Mouse (Mus musculus): ENCODE data around the gene Slc6a21. TPM values are rescaled to one million over a fixed set of nuclear protein-coding genes. Genes with fewer than 3 reads are reported as not detected.
"Not testable (repeated sequence)": the region's sequence is repeated elsewhere in the genome, so short reads cannot be mapped to it uniquely, and the experiment has no call there.

The Slc6a21 gene
- polyA plus RNA-seq, 1 experiment from 2014 or later, result not detected

DNA sequence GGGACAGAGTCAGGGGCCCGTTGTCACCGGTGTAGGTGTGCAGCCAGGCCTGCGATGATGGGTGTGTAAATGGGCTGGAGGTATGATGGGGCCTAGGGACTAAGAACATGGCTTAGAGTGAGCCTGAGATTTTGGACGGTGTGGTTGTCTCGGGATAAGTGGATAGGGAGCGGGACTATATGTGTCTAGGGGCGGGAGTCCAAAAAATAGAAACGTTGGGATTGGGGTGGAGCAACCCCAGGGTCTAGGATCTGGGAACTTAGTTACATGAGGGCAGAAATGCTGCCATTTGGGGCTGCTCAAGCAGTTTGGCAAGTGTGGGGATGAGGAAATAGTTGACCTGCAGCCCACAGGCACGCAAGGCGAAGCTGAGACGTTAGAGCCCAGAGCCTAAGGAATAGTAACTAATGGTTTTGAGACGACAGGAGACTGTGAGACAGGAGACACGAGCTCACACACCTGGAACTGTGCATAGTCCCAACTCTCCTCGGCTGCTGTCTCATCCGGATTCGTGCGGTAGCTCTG lies 41.6 kb upstream of the Slc6a21 start:
- H3K4me3 ChIP-seq (replicated peaks), result no peak overlapping the region
- peaks cover 3% of the 10 kb centered on the region for H3K27me3 ChIP-seq
- H3K9me3 ChIP-seq (replicated peaks), result no peaks in the 10 kb centered on the region
- WGBS (ENCODE audit: insufficient replicate concordance), result 61% methylated on average over 17 of the region's 17 CpGs
- no peak for ATAC-seq (ENCODE audit: insufficient read depth)
- H3K4me2 ChIP-seq, result peak overlapping the region; percentile 39; the same call in 1 of the 2 replicates
- no peak overlapping the region for H3K9ac ChIP-seq
- 0 out of 2 replicates have a peak, but pooled peaks cover 3% of the 10 kb centered on the region for H3K36me3 ChIP-seq (replicated peaks)
- H3K4me1 ChIP-seq (replicated peaks), result peaks cover 46% of the 10 kb centered on the region
- H3K27ac ChIP-seq (replicated peaks), result no peak overlapping the region

GRCm38 (mm10) chr7:45237747-45238699 lies 39.3 kb upstream of the Slc6a21 start:
- peaks cover 9% of the 10 kb centered on the region for H3K27me3 ChIP-seq
- peak overlapping the region; percentile 37; the same call in 1 of the 2 replicates for H3K9ac ChIP-seq
- peak overlapping the region; percentile 80 for H3K4me2 ChIP-seq
- ATAC-seq (ENCODE audit: insufficient read depth), result 0 out of 2 replicates have a peak, but pooled peaks have one; percentile 11
- no peaks in the 10 kb centered on the region for H3K9me3 ChIP-seq (replicated peaks)
- H3K4me1 ChIP-seq (replicated peaks), result peaks cover 43% of the 10 kb centered on the region
- peak overlapping the region; percentile 52 for H3K4me3 ChIP-seq (replicated peaks)
- peak overlapping the region; percentile 73 for H3K27ac ChIP-seq (replicated peaks)
- WGBS (ENCODE audit: insufficient replicate concordance), result 35% methylated on average over 17 of the region's 17 CpGs
- 0 out of 2 replicates have a peak, but pooled peaks cover 1% of the 10 kb centered on the region for H3K36me3 ChIP-seq (replicated peaks)

DNA sequence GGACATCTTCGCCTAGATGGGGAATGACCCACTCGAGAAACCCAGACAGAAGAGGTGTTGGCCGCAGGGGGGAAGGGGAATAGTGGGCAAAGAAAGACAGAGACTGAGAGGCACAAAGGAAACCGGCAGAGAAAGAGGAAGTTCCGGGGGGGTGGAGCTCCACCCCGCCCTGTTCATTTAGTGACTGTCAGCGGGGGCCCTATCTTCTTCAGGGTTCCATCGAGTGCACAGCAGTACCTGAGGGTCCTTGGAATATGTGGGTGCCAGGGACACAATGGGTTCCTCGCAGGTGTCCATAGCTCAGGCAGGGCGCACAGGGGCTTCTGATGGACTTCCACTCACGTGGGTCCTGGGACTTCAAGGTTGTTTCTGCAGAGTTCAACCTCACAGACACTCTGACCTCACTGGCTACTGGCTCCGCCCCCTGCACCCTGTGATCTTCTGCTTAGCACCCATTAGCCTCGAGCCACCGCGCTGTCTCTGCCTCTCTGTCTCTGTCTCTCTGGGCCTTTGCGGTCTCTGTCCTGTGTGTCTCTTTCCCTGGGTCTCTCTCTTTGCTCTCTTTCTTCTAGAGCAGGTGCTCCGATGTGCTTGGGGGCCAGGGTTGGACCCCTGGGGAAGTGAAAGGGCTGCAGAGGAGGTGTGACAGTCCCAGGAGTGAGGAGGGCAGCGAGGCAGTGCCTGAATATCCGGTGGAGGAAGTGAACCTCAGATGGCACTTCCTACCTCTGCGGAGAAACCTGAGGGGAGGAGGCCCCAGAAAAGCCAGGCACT lies 38.4 kb upstream of the Slc6a21 start, which contains the start of gene Cd37:
Gene Cd37 (minus strand): TSS at position 393 of the 774 bp plus-strand sequence.
- WGBS (ENCODE audit: insufficient replicate concordance), result 6% methylated on average over 20 of the region's 20 CpGs
- peak; percentile 75 for ATAC-seq (ENCODE audit: insufficient read depth)
- H3K27ac ChIP-seq (replicated peaks), result peak within 1 kb of the TSS; percentile 73

DNA sequence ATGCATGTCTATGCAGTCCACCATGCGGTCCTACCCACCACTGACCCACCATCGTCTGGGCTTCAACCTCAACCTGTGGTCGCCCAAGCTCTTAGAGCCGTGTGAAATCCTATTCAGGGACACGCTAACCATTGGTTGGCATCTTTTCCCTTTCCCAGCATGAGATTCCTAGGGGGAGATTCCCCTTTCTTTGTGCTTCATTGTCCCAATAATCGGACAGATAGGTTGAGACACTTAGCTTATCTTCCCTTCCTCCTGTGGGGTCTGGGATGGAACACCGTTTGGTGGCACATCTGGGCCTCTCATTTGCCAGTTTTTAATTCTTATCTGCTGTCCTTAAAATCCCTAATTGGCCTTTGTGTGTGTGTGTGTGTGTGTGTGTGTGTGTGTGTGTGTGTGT lies 37.2 kb upstream of the Slc6a21 start:
- no peaks in the 10 kb centered on the region for H3K9me3 ChIP-seq (replicated peaks)
- H3K27ac ChIP-seq (replicated peaks), result no peak overlapping the region; the same call in 1 of the 2 replicates
- peaks cover 9% of the 10 kb centered on the region for H3K27me3 ChIP-seq
- no peak overlapping the region for H3K9ac ChIP-seq
- no peak overlapping the region for H3K4me3 ChIP-seq (replicated peaks)
- H3K4me1 ChIP-seq (replicated peaks), result peaks cover 23% of the 10 kb centered on the region
- H3K4me2 ChIP-seq, result no peak overlapping the region
- no peaks in the 10 kb centered on the region for H3K36me3 ChIP-seq (replicated peaks)
- WGBS (ENCODE audit: insufficient replicate concordance), result 70% methylated on average over 7 of the region's 7 CpGs
- ATAC-seq (ENCODE audit: insufficient read depth), result no peak

More for the DNA sequence above, 38.4 kb upstream of the Slc6a21 start, which contains the start of gene Cd37:
- no peaks in the 10 kb centered on the region for H3K9me3 ChIP-seq (replicated peaks)
- peaks cover 35% of the 10 kb centered on the region for H3K4me1 ChIP-seq (replicated peaks)
- peak within 1 kb of the TSS; percentile 80 for H3K4me2 ChIP-seq
- H3K9ac ChIP-seq, result peak within 1 kb of the TSS; percentile 42; the same call in 1 of the 2 replicates
- no peaks in the 10 kb centered on the region for H3K36me3 ChIP-seq (replicated peaks)
- H3K4me3 ChIP-seq (replicated peaks), result peak within 1 kb of the TSS; percentile 52
- peaks cover 9% of the 10 kb centered on the region for H3K27me3 ChIP-seq

DNA sequence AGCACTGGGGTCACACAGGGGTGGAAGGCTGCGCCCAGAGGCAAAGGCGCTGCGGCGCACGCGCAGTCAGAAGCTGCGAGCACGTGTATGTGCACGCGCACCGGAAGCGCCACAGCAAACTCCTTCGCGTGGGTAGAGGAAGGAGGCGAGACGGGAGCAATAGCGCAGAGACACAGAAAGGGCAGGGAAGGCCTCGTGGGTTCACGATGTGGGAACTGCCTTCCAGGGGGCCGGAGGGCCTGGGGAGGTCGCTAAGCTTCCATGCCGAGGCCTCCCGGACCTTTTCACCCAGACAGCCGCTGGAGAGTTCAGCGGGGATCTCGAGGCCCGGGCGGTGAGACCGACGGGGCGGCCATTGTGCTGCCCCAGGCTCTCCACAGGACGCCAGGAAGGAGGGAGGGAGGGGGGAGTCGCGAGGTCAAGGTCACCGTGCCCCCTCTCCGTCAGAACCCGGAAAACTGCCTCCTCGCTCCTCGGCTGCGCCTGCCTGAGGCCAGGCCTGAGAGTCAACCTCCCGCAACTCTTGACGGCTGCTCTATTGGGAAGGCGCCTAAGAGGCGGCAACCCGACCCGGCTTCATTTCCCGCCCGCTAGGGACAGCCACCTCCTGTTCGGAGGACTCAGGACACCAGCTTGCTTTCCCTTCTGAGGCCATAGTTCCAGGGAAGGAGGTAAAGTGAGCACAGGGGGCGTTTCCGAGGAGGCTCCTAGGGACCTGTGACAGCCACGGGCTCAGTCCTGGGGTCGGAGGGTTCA lies 36.5 kb upstream of the Slc6a21 start, which contains the start of gene Slc6a16:
Gene Slc6a16 (plus strand): TSS at position 453 of the 756 bp plus-strand sequence.
- no peaks in the 10 kb centered on the region for H3K9me3 ChIP-seq (replicated peaks)
- no peak within 1 kb of the TSS for H3K4me3 ChIP-seq (replicated peaks)
- H3K9ac ChIP-seq, result no peak within 1 kb of the TSS
- peaks cover 9% of the 10 kb centered on the region for H3K27me3 ChIP-seq
- no peak within 1 kb of the TSS; the same call in 1 of the 2 replicates for H3K27ac ChIP-seq (replicated peaks)
- ATAC-seq (ENCODE audit: insufficient read depth), result no peak
- peaks cover 16% of the 10 kb centered on the region for H3K4me1 ChIP-seq (replicated peaks)
- 54% methylated on average over 53 of the region's 53 CpGs for WGBS (ENCODE audit: insufficient replicate concordance)
- H3K36me3 ChIP-seq (replicated peaks), result no peaks in the 10 kb centered on the region
- H3K4me2 ChIP-seq, result peak within 1 kb of the TSS; percentile 36

DNA sequence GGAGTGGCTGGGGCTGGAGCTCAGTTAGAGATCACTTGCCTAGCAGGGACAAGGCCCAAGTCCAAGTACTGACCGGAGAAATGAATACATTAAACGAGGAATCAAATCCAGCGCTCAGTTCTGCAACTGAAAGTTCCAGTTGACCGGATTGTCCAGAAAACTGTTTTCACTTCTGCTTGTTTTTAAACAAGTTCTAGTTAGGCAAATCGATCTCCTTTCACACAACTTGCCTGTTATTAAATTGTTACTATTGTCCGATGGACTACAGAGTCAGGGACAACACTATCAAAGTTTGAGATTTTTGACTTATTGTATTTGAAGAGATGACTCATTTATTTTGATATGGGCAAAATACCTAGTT lies 35.9 kb upstream of the Slc6a21 start:
- no peak overlapping the region for H3K4me3 ChIP-seq (replicated peaks)
- no peaks in the 10 kb centered on the region for H3K36me3 ChIP-seq (replicated peaks)
- H3K4me2 ChIP-seq, result no peak overlapping the region
- H3K9ac ChIP-seq, result no peak overlapping the region
- no peak overlapping the region for H3K27ac ChIP-seq (replicated peaks)
- no peaks in the 10 kb centered on the region for H3K9me3 ChIP-seq (replicated peaks)
- H3K4me1 ChIP-seq (replicated peaks), result peaks cover 16% of the 10 kb centered on the region
- peaks cover 9% of the 10 kb centered on the region for H3K27me3 ChIP-seq
- no peak for ATAC-seq (ENCODE audit: insufficient read depth)
- 71% methylated on average over 6 of the region's 6 CpGs for WGBS (ENCODE audit: insufficient replicate concordance)

GRCm38 (mm10) chr7:45247666-45248065 lies 29.6 kb upstream of the Slc6a21 start:
- H3K9ac ChIP-seq, result no peak overlapping the region
- no peaks in the 10 kb centered on the region for H3K9me3 ChIP-seq (replicated peaks)
- no peaks in the 10 kb centered on the region for H3K27me3 ChIP-seq
- WGBS (ENCODE audit: insufficient replicate concordance), result 35% methylated on average over 3 of the region's 3 CpGs
- H3K4me3 ChIP-seq (replicated peaks), result no peak overlapping the region
- no peaks in the 10 kb centered on the region for H3K4me1 ChIP-seq (replicated peaks)
- H3K4me2 ChIP-seq, result no peak overlapping the region
- no peak for ATAC-seq (ENCODE audit: insufficient read depth)
- H3K27ac ChIP-seq (replicated peaks), result no peak overlapping the region
- no peaks in the 10 kb centered on the region for H3K36me3 ChIP-seq (replicated peaks)

DNA sequence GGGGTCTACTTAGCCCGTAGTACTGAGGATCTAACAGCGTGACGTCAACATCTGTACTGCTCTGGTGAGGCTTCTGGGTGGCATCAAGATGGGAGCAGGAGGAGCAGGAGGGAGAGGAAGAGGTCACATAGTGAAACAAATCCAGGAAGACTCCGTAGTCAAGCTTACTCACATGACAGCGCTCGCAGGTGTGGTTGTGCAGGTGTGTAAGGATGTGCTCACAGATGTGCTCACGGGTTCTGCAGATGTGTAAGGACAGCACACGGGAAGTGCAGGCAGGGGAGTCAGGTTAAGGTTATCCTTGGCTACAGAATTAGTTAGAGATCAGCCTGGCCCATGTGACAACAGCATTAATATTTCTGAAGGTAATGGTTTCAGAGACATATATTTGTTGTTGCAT lies 23.5 kb upstream of the Slc6a21 start:
- no peak for ATAC-seq (ENCODE audit: insufficient read depth)
- no peak overlapping the region for H3K27ac ChIP-seq (replicated peaks)
- no peak overlapping the region for H3K9ac ChIP-seq
- WGBS (ENCODE audit: insufficient replicate concordance), result 71% methylated on average over 8 of the region's 8 CpGs
- H3K4me1 ChIP-seq (replicated peaks), result no peaks in the 10 kb centered on the region
- no peak overlapping the region for H3K4me2 ChIP-seq
- H3K36me3 ChIP-seq (replicated peaks), result no peaks in the 10 kb centered on the region
- no peaks in the 10 kb centered on the region for H3K27me3 ChIP-seq
- H3K4me3 ChIP-seq (replicated peaks), result no peak overlapping the region
- H3K9me3 ChIP-seq (replicated peaks), result no peaks in the 10 kb centered on the region

DNA sequence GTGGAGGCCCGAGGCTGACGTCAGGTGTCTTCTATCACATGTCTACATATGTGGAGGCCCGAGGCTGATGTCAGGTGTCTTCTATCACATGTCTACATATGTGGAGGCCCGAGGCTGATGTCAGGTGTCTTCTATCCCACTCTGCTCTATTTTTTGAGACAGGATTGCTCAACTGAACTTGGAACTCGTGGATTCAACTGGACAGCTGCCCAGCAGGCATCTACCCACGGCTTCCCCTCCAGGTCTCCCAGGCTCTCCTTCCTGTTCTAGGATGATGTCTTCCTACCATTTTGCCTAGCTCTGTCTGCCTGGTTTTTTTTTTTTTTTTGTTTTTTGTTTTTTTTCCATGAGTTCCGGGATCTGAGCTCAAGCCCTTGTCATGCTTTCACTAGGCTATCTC lies 21.5 kb upstream of the Slc6a21 start:
- not testable (repeated sequence) for H3K9ac ChIP-seq

DNA sequence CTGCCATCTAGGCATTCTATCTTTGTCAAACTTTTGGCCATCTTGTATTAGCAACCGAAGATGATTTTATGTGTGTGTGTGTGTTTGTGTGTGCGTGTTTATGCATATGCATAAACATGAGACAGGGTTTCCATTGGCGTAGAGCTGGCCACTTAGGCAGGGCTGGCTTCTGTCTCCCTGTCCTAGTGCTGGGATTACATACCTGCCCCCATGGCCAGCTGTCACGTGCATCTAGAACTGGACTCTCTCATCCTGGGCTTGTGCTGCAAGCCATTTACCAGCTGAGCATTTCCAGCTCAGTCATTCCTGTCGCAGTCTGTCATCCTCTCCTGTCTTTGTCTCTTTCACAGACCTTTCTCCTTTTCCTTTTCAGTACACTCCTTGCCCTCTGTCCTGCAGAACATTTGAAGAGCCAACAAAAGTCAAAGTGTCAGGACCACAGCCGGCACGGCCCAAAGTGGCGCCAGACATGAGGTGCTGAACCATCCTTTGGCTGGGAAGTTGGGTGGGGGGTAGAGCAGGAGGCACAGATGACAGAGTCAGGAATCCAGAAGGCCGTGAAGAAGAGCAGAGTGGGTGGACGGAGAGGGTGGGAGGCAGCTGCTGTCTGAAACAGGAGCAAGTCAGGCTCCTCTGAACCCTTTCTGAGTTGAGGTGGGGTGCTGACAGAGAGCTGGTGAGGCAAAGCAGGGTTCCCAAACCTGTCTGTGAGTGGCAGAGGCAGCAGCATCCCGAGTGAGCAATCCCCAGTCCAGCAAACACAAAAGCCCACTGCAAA lies 20.1 kb upstream of the Slc6a21 start:
- Histone ChIP-seq H3K9me3 (replicated peaks) (no peaks in the 10 kb centered on the region), H3K4me3 (replicated peaks) (no peak overlapping the region), H3K36me3 (replicated peaks) (no peaks in the 10 kb centered on the region), H3K4me2 (no peak overlapping the region), H3K9ac (no peak overlapping the region), H3K27me3 (no peaks in the 10 kb centered on the region; the same call in 1 of the 2 replicates), H3K4me1 (replicated peaks) (no peaks in the 10 kb centered on the region), H3K27ac (replicated peaks) (no peak overlapping the region)
- WGBS (ENCODE audit: insufficient replicate concordance), result 48% methylated on average over 11 of the region's 11 CpGs
- ATAC-seq (ENCODE audit: insufficient read depth), result no peak

More for the DNA sequence above, 21.5 kb upstream of the Slc6a21 start:
- not testable (repeated sequence) for ATAC-seq (ENCODE audit: insufficient read depth); H3K27me3 ChIP-seq; H3K9me3 ChIP-seq (replicated peaks); H3K4me3 ChIP-seq (replicated peaks); H3K36me3 ChIP-seq (replicated peaks); H3K27ac ChIP-seq (replicated peaks); H3K4me2 ChIP-seq; H3K4me1 ChIP-seq (replicated peaks)
- WGBS (ENCODE audit: insufficient replicate concordance), result 44% methylated on average over 5 of the region's 7 CpGs
